8 mouse cellular contexts compared by ENCODE assay signal in the genomic region with DNA sequence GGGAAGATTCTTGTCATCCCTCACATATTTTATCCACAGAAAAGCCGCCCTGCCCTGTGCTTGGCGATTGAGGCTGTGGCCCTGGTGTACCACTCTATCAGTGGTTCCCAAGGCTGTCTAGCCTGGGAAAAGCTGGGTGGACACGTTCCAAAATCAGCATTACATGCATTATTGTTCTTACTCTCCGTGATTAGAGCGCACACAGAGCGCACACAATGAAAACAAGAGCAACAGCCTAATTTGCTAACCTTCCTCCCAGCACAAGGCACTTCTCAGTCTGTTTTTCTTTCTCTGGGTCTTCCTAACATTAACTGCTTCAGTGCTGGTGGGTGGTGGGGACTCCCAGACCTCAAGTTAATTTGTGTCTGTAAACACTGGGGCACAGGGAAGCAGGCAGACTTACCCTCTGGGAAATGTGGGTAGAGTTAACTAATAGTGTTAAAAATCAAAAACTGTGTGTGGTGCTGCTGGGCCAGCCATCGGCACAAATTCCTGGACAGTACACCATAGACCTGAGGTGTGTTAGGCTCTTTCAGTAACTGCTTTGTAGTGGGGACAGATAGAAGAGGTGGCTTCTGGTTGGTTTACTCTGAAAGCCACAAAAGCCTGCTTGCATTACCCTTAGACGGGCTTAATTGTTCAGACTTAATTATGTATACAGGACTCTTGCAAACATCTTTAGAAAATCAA.
DNase-seq lines count a peak whose midpoint lies in the region; ATAC-seq and TF ChIP-seq lines count a peak whose summit lies in the region.

No protein-coding gene starts in this region.

- intact Hi-C loops in left cerebral cortex, postnatal 25 days (cut with DNase I), result no loop called here

- no peaks in the 10 kb centered on the region for H3K9me3 ChIP-seq in intestine, postnatal 0 days (ENCODE audit: control insufficient read depth)
- H3K9me3 ChIP-seq in neural tube, embryonic 11.5 days (ENCODE audit: control insufficient read depth, low read length), result no peaks in the 10 kb centered on the region

- DNase-seq in ovary, adult 18-20 months (ENCODE audit: low spot score), result peak; percentile 75
- DNase-seq in ovary, postnatal 10 days (ENCODE audit: low spot score), result no peak
- DNase-seq in heart, adult 11 months, result peak; percentile 92
- peak; percentile 61 for DNase-seq in neural tube, embryonic 11.5 days (ENCODE audit: low spot score)
- DNase-seq in gastrocnemius, postnatal 10 days, result no peak
- no peak for DNase-seq in thymus, postnatal 36 days
- no peak for DNase-seq in left cerebral cortex, postnatal 25 days (ENCODE audit: low spot score in 2 of 2)

- H3K9ac ChIP-seq in intestine, postnatal 0 days (ENCODE audit: low read depth, low read length), result no peak overlapping the region
- H3K9ac ChIP-seq in neural tube, embryonic 11.5 days (ENCODE audit: low read length), result no peak overlapping the region

- 20% methylated on average over 8 of the region's 8 CpGs for WGBS in intestine, postnatal 0 days
- WGBS in neural tube, embryonic 11.5 days, result 1% methylated on average over 8 of the region's 8 CpGs

- H3K4me2 ChIP-seq in intestine, postnatal 0 days (replicated peaks; ENCODE audit: low read depth), result peak overlapping the region; percentile 1; the same call in 1 of the 2 replicates
- peak overlapping the region; percentile 23 for H3K4me2 ChIP-seq in neural tube, embryonic 11.5 days (ENCODE audit: low read depth)

- no peaks in the 10 kb centered on the region for H3K27me3 ChIP-seq in intestine, postnatal 0 days (replicated peaks; ENCODE audit: control insufficient read depth, insufficient read depth, low read length)
- no peaks in the 10 kb centered on the region for H3K27me3 ChIP-seq in neural tube, embryonic 11.5 days (ENCODE audit: control insufficient read depth, insufficient read depth, low read length)

- H3K27ac ChIP-seq in intestine, postnatal 0 days (ENCODE audit: low read depth, low read length), result no peak overlapping the region
- H3K27ac ChIP-seq in neural tube, embryonic 11.5 days (ENCODE audit: low read depth, low read length), result no peak overlapping the region

- no peak for TF ChIP-seq CTCF in intestine, postnatal 0 days (IDR thresholded peaks at IDR 0.05; ENCODE audit: low read depth)

- no peaks in the 10 kb centered on the region for H3K36me3 ChIP-seq in intestine, postnatal 0 days (ENCODE audit: control insufficient read depth, insufficient read depth)
- H3K36me3 ChIP-seq in neural tube, embryonic 11.5 days (ENCODE audit: control insufficient read depth, insufficient read depth, low read length), result no peaks in the 10 kb centered on the region

- H3K4me3 ChIP-seq in intestine, postnatal 0 days (ENCODE audit: low read depth, low read length), result no peak overlapping the region
- H3K4me3 ChIP-seq in neural tube, embryonic 11.5 days (ENCODE audit: low read depth, low read length), result no peak overlapping the region

- no peaks in the 10 kb centered on the region for H3K4me1 ChIP-seq in intestine, postnatal 0 days (replicated peaks; ENCODE audit: control insufficient read depth, insufficient read depth, low read length)
- peaks cover 7% of the 10 kb centered on the region; the same call in 1 of the 2 replicates for H3K4me1 ChIP-seq in neural tube, embryonic 11.5 days (ENCODE audit: control insufficient read depth, insufficient read depth, low read length)

- no peak for ATAC-seq in intestine, postnatal 0 days
- ATAC-seq in neural tube, embryonic 11.5 days (ENCODE audit: insufficient read depth, low FRiP score, low TSS enrichment), result peak; percentile 86

Comparison
In these comparisons a context has a peak if more than half of its experiments do, and no peak if none do; other contexts are left out.
1. DNase-seq: peak in ovary, adult 18-20 months (single experiment), heart, adult 11 months (single experiment) and neural tube, embryonic 11.5 days (single experiment); none in ovary, postnatal 10 days (single experiment), gastrocnemius, postnatal 10 days (single experiment), thymus, postnatal 36 days (0 of 2) and left cerebral cortex, postnatal 25 days (0 of 2).